Mouse (Mus musculus): ENCODE measurements around the gene Cacna1s. TPM values are rescaled to one million over a fixed set of nuclear protein-coding genes. Genes with fewer than 3 reads are reported as not detected.

Gene Cacna1s
- polyA plus RNA-seq, 1 experiment = 16.5 TPM

DNA sequence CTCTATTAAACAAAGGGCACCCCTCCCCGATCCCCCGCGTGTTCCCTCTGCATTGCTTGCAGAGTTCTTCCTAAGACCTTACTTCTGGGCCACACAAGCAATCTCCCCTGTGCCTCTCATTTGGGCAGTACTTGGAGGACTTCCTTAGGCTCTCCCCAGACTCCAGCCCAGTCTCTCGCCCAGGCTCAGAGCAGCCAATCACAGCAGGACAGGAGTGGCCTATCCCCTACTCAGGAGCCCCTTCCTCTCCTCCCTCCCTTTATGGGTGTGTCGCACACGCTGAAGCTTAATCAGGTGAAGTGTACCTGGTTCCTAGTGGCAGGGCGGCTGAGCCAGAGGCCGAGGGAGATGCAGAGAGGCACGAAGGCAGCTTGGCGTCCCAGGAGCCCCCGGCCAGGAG lies 12.1 kb upstream of the Cacna1s start:
- Histone ChIP-seq H3K4me1 (ENCODE audit: control insufficient read depth, insufficient read depth, low read length) (no peaks in the 10 kb centered on the region), H3K27me3 (ENCODE audit: control insufficient read depth, insufficient read depth, low read length) (no peaks in the 10 kb centered on the region), H3K27ac (ENCODE audit: control insufficient read depth, insufficient read depth, low read depth, low read length) (no peak overlapping the region), H3K36me3 (ENCODE audit: control insufficient read depth, insufficient read depth, low read length) (no peaks in the 10 kb centered on the region), H3K4me3 (ENCODE audit: control insufficient read depth, low read depth, low read length) (no peak overlapping the region)
- TF ChIP-seq POLR2A (IDR thresholded peaks at IDR 0.05; ENCODE audit: control insufficient read depth, low read depth, low read length) (no peak), CTCF (IDR thresholded peaks at IDR 0.05; ENCODE audit: control insufficient read depth, insufficient read depth, insufficient replicate concordance, low read depth, low read length) (no peak)

DNA sequence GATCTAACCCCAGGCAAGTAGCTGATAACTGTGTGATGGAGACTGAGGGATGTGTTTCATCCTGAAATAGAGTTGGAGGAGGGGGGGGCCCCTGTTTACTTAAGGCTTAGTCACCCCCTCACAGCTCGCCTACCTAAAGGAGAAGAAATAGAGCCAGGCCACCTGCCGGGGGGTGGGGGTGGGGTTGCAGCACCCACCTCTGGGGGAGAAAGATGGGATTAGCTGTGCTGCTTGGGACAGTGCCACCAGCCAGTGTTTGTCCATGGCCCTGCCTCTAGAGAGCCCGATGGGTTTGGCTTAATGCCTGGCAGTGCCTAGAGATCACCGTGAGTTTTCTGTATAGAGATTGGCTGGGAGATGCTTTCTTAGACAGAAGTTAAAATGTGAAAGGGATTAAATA lies 11.7 kb upstream of the Cacna1s start:
- Histone ChIP-seq H3K4me1 (ENCODE audit: control insufficient read depth, insufficient read depth, low read length) (no peaks in the 10 kb centered on the region), H3K36me3 (ENCODE audit: control insufficient read depth, insufficient read depth, low read length) (no peaks in the 10 kb centered on the region), H3K27me3 (ENCODE audit: control insufficient read depth, insufficient read depth, low read length) (no peaks in the 10 kb centered on the region), H3K27ac (ENCODE audit: control insufficient read depth, insufficient read depth, low read depth, low read length) (no peak overlapping the region), H3K4me3 (ENCODE audit: control insufficient read depth, low read depth, low read length) (no peak overlapping the region)
- TF ChIP-seq POLR2A (IDR thresholded peaks at IDR 0.05; ENCODE audit: control insufficient read depth, low read depth, low read length) (no peak), CTCF (IDR thresholded peaks at IDR 0.05; ENCODE audit: control insufficient read depth, insufficient read depth, insufficient replicate concordance, low read depth, low read length) (no peak)

DNA sequence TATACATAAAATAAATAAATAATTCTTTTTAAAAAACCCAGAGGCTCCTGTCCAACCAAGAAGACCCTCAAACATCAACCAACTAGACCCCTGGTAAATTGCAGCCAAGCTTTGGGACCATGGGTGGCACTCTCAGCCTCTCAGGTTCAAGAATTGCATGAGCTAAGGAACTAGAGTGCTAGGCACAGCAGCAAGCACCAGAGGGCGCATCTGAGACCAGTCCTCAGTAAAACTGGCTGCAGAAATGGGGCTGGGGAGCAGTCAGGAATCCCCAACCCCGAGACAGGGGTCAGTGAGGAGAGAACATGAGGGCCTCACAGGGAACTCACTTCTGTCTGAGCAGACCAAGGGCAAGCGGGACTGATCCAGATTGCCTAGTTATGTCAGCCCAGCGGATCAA lies 6.8 kb upstream of the Cacna1s start:
- H3K4me1 ChIP-seq (ENCODE audit: control insufficient read depth, insufficient read depth, low read length) = peaks cover 6% of the 10 kb centered on the region
- H3K27ac ChIP-seq (ENCODE audit: control insufficient read depth, insufficient read depth, low read depth, low read length) = no peak overlapping the region
- no peaks in the 10 kb centered on the region for H3K36me3 ChIP-seq (ENCODE audit: control insufficient read depth, insufficient read depth, low read length)
- no peak overlapping the region for H3K4me3 ChIP-seq (ENCODE audit: control insufficient read depth, low read depth, low read length)
- peaks cover 3% of the 10 kb centered on the region; the same call in 1 of the 2 replicates for H3K27me3 ChIP-seq (ENCODE audit: control insufficient read depth, insufficient read depth, low read length)
- TF ChIP-seq POLR2A (IDR thresholded peaks at IDR 0.05; ENCODE audit: control insufficient read depth, low read depth, low read length) (no peak), CTCF (IDR thresholded peaks at IDR 0.05; ENCODE audit: control insufficient read depth, insufficient read depth, insufficient replicate concordance, low read depth, low read length) (peak; percentile 72; the same call in 1 of the 2 replicates)

DNA sequence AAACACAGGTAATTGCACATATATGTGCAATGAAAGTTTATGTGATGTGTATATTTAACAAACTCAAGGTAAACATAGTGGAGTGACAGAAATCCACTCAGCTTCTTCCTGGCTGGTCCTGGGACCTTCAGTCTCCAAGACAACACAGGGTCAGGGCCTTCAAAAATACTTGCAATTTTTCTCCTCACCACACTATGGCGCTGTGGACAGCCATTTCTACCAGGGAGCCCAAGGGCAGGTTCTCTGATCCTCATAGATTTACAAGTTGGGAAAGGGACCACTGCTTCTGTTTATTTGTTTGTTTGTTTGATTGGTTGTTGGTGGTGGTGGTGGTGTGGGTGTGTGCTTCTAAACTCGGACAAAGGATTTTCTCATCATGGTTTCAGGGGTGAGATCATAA lies 5.1 kb upstream of the Cacna1s start:
- Histone ChIP-seq H3K4me1 (ENCODE audit: control insufficient read depth, insufficient read depth, low read length) (peaks cover 6% of the 10 kb centered on the region), H3K36me3 (ENCODE audit: control insufficient read depth, insufficient read depth, low read length) (no peaks in the 10 kb centered on the region), H3K27ac (ENCODE audit: control insufficient read depth, insufficient read depth, low read depth, low read length) (no peak overlapping the region), H3K27me3 (ENCODE audit: control insufficient read depth, insufficient read depth, low read length) (peaks cover 3% of the 10 kb centered on the region; the same call in 1 of the 2 replicates), H3K4me3 (ENCODE audit: control insufficient read depth, low read depth, low read length) (no peak overlapping the region)
- TF ChIP-seq CTCF (IDR thresholded peaks at IDR 0.05; ENCODE audit: control insufficient read depth, insufficient read depth, insufficient replicate concordance, low read depth, low read length) = no peak
- TF ChIP-seq POLR2A (IDR thresholded peaks at IDR 0.05; ENCODE audit: control insufficient read depth, low read depth, low read length) = no peak

DNA sequence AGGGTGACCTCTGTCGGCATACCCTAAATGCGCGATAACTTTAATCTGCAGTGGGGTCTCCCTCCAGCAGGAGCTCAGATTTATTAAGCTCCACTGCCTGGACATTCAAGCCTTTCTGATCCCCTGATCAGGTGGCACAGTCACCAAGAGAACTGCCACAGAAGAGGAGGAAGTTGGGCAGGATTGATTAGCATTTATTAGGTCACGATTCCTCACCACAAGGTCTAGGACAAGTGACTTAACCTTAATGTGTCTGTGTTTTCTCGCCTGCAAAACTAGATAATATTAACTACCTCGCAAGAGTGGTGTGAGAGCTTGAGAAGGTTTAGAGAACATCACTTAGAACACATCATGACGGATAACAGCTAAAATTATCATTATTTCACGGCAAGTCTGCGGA lies 4.7 kb upstream of the Cacna1s start:
- Histone ChIP-seq H3K27me3 (ENCODE audit: control insufficient read depth, insufficient read depth, low read length) (peaks cover 3% of the 10 kb centered on the region; the same call in 1 of the 2 replicates), H3K4me3 (ENCODE audit: control insufficient read depth, low read depth, low read length) (no peak overlapping the region), H3K36me3 (ENCODE audit: control insufficient read depth, insufficient read depth, low read length) (no peaks in the 10 kb centered on the region), H3K27ac (ENCODE audit: control insufficient read depth, insufficient read depth, low read depth, low read length) (no peak overlapping the region), H3K4me1 (ENCODE audit: control insufficient read depth, insufficient read depth, low read length) (peaks cover 6% of the 10 kb centered on the region)
- TF ChIP-seq CTCF (IDR thresholded peaks at IDR 0.05; ENCODE audit: control insufficient read depth, insufficient read depth, insufficient replicate concordance, low read depth, low read length) = no peak
- no peak for TF ChIP-seq POLR2A (IDR thresholded peaks at IDR 0.05; ENCODE audit: control insufficient read depth, low read depth, low read length)

DNA sequence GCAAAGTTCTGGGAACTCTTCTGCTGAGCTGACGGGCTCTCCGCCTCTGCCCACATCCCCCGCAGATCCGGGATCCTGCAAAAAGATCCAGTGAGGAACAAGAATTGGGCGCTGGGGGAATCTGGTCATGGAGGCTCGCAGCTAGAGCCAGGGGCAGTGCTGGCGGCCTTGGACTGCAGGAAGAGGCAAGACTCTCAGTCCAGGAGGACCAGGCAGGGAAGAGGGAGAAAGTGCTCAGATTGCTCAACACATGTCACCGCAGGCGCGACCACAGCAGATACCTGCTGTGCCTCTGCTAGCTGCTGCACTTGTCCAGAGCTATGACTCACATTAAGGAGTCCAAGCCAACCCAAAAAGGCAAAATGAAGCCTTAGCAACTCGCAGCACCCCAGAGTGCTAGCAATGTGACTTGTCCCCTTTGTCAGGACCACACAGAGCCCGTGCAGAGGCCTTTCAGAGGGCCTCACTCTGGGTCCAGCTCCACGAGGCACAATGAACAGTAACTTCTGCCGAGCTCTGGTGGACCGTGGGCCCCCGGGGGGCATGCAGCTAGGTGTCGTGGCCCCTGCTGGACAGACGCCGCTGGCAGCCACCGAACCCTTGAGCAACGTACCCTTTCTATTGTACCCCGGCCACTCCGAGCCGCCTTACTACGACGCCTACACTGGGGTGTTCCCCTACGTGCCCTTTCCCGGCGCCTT lies 2.1 kb upstream of the Cacna1s start, which contains the start of gene Ascl5:
Gene Ascl5 (plus strand): TSS at position 493 of the 701 bp plus-strand sequence.
- peak within 1 kb of the TSS; percentile 11 for H3K4me3 ChIP-seq (ENCODE audit: control insufficient read depth, low read depth, low read length)
- peaks cover 3% of the 10 kb centered on the region; the same call in 1 of the 2 replicates for H3K27me3 ChIP-seq (ENCODE audit: control insufficient read depth, insufficient read depth, low read length)
- TF ChIP-seq CTCF (IDR thresholded peaks at IDR 0.05; ENCODE audit: control insufficient read depth, insufficient read depth, insufficient replicate concordance, low read depth, low read length) = no peak
- no peak for TF ChIP-seq POLR2A (IDR thresholded peaks at IDR 0.05; ENCODE audit: control insufficient read depth, low read depth, low read length)

DNA sequence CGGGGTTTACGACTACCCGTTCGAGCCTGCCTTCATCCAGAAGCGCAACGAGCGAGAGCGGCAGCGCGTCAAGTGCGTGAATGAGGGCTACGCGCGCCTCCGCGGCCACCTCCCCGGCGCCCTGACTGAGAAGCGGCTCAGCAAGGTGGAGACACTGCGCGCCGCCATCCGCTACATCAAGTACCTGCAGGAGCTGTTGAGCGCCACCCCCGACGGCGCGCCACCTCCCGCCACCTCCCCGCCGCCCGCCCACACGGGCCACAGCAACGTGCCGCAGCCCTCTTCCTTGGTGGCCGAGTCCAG lies 1.6 kb upstream of the Cacna1s start:
- peaks cover 6% of the 10 kb centered on the region for H3K4me1 ChIP-seq (ENCODE audit: control insufficient read depth, insufficient read depth, low read length)
- H3K36me3 ChIP-seq (ENCODE audit: control insufficient read depth, insufficient read depth, low read length) = no peaks in the 10 kb centered on the region
- H3K27ac ChIP-seq (ENCODE audit: control insufficient read depth, insufficient read depth, low read depth, low read length) = no peak overlapping the region
- peaks cover 3% of the 10 kb centered on the region; the same call in 1 of the 2 replicates for H3K27me3 ChIP-seq (ENCODE audit: control insufficient read depth, insufficient read depth, low read length)
- TF ChIP-seq CTCF (IDR thresholded peaks at IDR 0.05; ENCODE audit: control insufficient read depth, insufficient read depth, insufficient replicate concordance, low read depth, low read length) (no peak), POLR2A (IDR thresholded peaks at IDR 0.05; ENCODE audit: control insufficient read depth, low read depth, low read length) (no peak)
- peak overlapping the region; percentile 11 for H3K4me3 ChIP-seq (ENCODE audit: control insufficient read depth, low read depth, low read length)

More for the DNA sequence above, 2.1 kb upstream of the Cacna1s start, which contains the start of gene Ascl5:
- Histone ChIP-seq H3K36me3 (ENCODE audit: control insufficient read depth, insufficient read depth, low read length) (no peaks in the 10 kb centered on the region), H3K27ac (ENCODE audit: control insufficient read depth, insufficient read depth, low read depth, low read length) (no peak within 1 kb of the TSS), H3K4me1 (ENCODE audit: control insufficient read depth, insufficient read depth, low read length) (peaks cover 6% of the 10 kb centered on the region)
